Mouse (Mus musculus): ENCODE measurements at regions not wholly inside any gene's neighbourhood (a gene's known extent, or its start where the extent isn't known, plus 50 kb on each side); places are given as distances from the start of the nearest gene placed in this dataset.

DNA sequence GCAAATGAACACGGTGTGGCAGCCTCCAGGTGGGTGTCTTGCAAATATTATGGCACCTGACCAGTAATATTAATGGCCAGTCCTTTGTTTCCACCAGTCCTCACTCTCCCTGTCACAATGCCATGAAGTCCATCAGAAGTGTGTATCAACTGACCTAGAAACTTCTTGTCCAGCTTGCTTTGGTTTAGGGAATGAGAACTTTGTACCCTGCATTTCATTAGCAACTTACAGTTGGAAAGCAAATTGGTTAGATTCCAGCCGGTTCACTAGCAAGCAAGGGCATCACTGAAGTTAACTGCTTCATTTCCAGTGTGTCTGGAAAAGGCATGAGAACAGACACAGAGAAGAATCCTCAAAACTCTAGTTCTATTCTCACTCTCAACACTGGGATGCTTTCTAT is 178.1 kb upstream of the Lyplal1 start:
- H3K27ac ChIP-seq (ENCODE audit: control insufficient read depth, low read depth, low read length) = no peak overlapping the region
- H3K36me3 ChIP-seq (ENCODE audit: control insufficient read depth in 1 of 2, insufficient read depth in 2 of 2, low read length in 2 of 2) = no peaks in the 10 kb centered on the region
- no peaks in the 10 kb centered on the region for H3K9me3 ChIP-seq (replicated peaks; ENCODE audit: insufficient read depth, low read length)
- no peaks in the 10 kb centered on the region for H3K4me1 ChIP-seq (ENCODE audit: control insufficient read depth in 1 of 2, insufficient read depth in 2 of 2, low read length in 2 of 2)
- no peaks in the 10 kb centered on the region for H3K79me2 ChIP-seq (ENCODE audit: control insufficient read depth, insufficient read depth, low read length, poor library complexity)
- H3K27me3 ChIP-seq (ENCODE audit: control insufficient read depth in 1 of 2, insufficient read depth in 2 of 2, low read length in 2 of 2) = no peaks in the 10 kb centered on the region
- H3K4me3 ChIP-seq (ENCODE audit: control insufficient read depth in 1 of 2, insufficient read depth in 1 of 2, low read depth in 2 of 2, low read length in 2 of 2) = no peak overlapping the region
- no peak for DNase-seq (ENCODE audit: low read depth, low spot score)
- no peak overlapping the region for H3K9ac ChIP-seq (ENCODE audit: control insufficient read depth, low read depth, low read length, poor library complexity, severe bottlenecking)
- no peak for TF ChIP-seq ZKSCAN1 (IDR thresholded peaks at IDR 0.05; ENCODE audit: low read depth, low read length)
- no peak for TF ChIP-seq NRF1 (IDR thresholded peaks at IDR 0.05; ENCODE audit: insufficient read depth, low read depth, low read length, poor library complexity, severe bottlenecking)
- no peak for TF ChIP-seq TBP (IDR thresholded peaks at IDR 0.05; ENCODE audit: low read depth, low read length)
- no peak for TF ChIP-seq MAFK (IDR thresholded peaks at IDR 0.05; ENCODE audit: borderline replicate concordance, low read depth, low read length)
- no peak for TF ChIP-seq CHD1 (IDR thresholded peaks at IDR 0.05; ENCODE audit: low read depth, low read length)
- no peak for TF ChIP-seq EP300 (IDR thresholded peaks at IDR 0.05; ENCODE audit: low read depth in 1 of 2, low read length in 2 of 2)
- no peak for TF ChIP-seq CTCF (IDR thresholded peaks at IDR 0.05 in 2 of 3, conservative IDR thresholded peaks at IDR 0.05 in 1 of 3; ENCODE audit: control insufficient read depth in 1 of 3, insufficient read depth in 1 of 3, low read depth in 2 of 3, low read length in 3 of 3, poor library complexity in 1 of 3, severe bottlenecking in 1 of 3)
- no peak for TF ChIP-seq MAZ (IDR thresholded peaks at IDR 0.05; ENCODE audit: low read depth, low read length)
- no peak for TF ChIP-seq MXI1 (IDR thresholded peaks at IDR 0.05; ENCODE audit: low read depth, low read length)
- TF ChIP-seq JUND (IDR thresholded peaks at IDR 0.05; ENCODE audit: low read depth, low read length) = no peak
- TF ChIP-seq SMC3 (IDR thresholded peaks at IDR 0.05; ENCODE audit: low read depth, low read length) = no peak

- no peak for DNase-seq (ENCODE audit: low read depth, low spot score)
- H3K27me3 ChIP-seq (ENCODE audit: control insufficient read depth in 1 of 2, insufficient read depth in 2 of 2, low read length in 2 of 2) = no peaks in the 10 kb centered on the region
- no peaks in the 10 kb centered on the region for H3K36me3 ChIP-seq (ENCODE audit: control insufficient read depth in 1 of 2, insufficient read depth in 2 of 2, low read length in 2 of 2)
- H3K9me3 ChIP-seq (replicated peaks; ENCODE audit: insufficient read depth, low read length) = no peaks in the 10 kb centered on the region
- no peak overlapping the region for H3K9ac ChIP-seq (ENCODE audit: control insufficient read depth, low read depth, low read length, poor library complexity, severe bottlenecking)
- TF ChIP-seq ELF1 (IDR thresholded peaks at IDR 0.05; ENCODE audit: low read depth, low read length) (no peak), ZNF384 (IDR thresholded peaks at IDR 0.05; ENCODE audit: low read depth, low read length) (no peak), ETS1 (IDR thresholded peaks at IDR 0.05; ENCODE audit: low read depth, low read length) (no peak), ZKSCAN1 (IDR thresholded peaks at IDR 0.05; ENCODE audit: low read depth, low read length) (no peak), JUND (IDR thresholded peaks at IDR 0.05; ENCODE audit: low read depth, low read length) (no peak), TCF12 (IDR thresholded peaks at IDR 0.05; ENCODE audit: low read depth, low read length) (no peak), MAZ (IDR thresholded peaks at IDR 0.05; ENCODE audit: low read depth, low read length) (no peak), POLR2AphosphoS5 (IDR thresholded peaks at IDR 0.05; ENCODE audit: borderline replicate concordance, low read depth, low read length) (no peak), GABPA (IDR thresholded peaks at IDR 0.05; ENCODE audit: low read depth, low read length) (no peak), KAT2A (conservative IDR thresholded peaks at IDR 0.05; ENCODE audit: low read depth, low read length) (no peak), POLR2A (IDR thresholded peaks at IDR 0.05; ENCODE audit: control insufficient read depth in 1 of 2, insufficient read depth in 1 of 2, low read depth in 1 of 2, low read length in 2 of 2, poor library complexity in 1 of 2) (no peak), MAFK (IDR thresholded peaks at IDR 0.05; ENCODE audit: borderline replicate concordance, low read depth, low read length) (no peak), MYC (IDR thresholded peaks at IDR 0.05; ENCODE audit: low read depth, low read length) (no peak), MYB (IDR thresholded peaks at IDR 0.05; ENCODE audit: low read depth, low read length) (no peak)
- H3K4me3 ChIP-seq (ENCODE audit: control insufficient read depth in 1 of 2, insufficient read depth in 1 of 2, low read depth in 2 of 2, low read length in 2 of 2) = no peak overlapping the region
- H3K4me1 ChIP-seq (ENCODE audit: control insufficient read depth in 1 of 2, insufficient read depth in 2 of 2, low read length in 2 of 2) = no peaks in the 10 kb centered on the region
- no peaks in the 10 kb centered on the region for H3K79me2 ChIP-seq (ENCODE audit: control insufficient read depth, insufficient read depth, low read length, poor library complexity)
- no peak overlapping the region for H3K27ac ChIP-seq (ENCODE audit: control insufficient read depth, low read depth, low read length)
Measured at GRCm38 (mm10) chr1:186294635-186295034, 177.5 kb upstream of the Lyplal1 start.

Measured in MEL (cell line).